Mouse (Mus musculus) midbrain, postnatal 0 days (tissue): ENCODE results near the gene Hapln2. TPM values are rescaled to one million over a fixed set of nuclear protein-coding genes. Genes with fewer than 3 reads are reported as not detected.

Source experiments
- ATAC-seq: fragments of 200-750 bp; cut with Nextera tagmentation; 2 replicates; pipeline ENCODE4 v1.8.0; 2017; ENCODE audit warnings: moderate number of reproducible peaks, mild to moderate bottlenecking, moderate TSS enrichment, moderate library complexity; ENCODE audit not compliant: low FRiP score
- DNase-seq: peaks from one replicate; pipeline ENCODE4 v3.0.0-alpha.2; 2015; ENCODE audit warnings: low spot score
- H3K27ac ChIP-seq: fragments of 300-500 bp; sonication (generic); 2 replicates; pipeline ENCODE4 v1.5.1; 2014; ENCODE audit warnings: low read depth, mild to moderate bottlenecking, low read length, mixed read lengths
- H3K27me3 ChIP-seq: fragments of 300-500 bp; sonication (generic); 2 replicates; pipeline ENCODE4 v1.6.1; 2014; ENCODE audit warnings: low read length, control low read depth, mixed read lengths; ENCODE audit not compliant: insufficient read depth
- H3K36me3 ChIP-seq: fragments of 300-500 bp; sonication (generic); 2 replicates; pipeline ENCODE4 v1.6.1; 2014; ENCODE audit warnings: low read length, control low read depth, mixed read lengths; ENCODE audit not compliant: insufficient read depth
- H3K4me1 ChIP-seq: fragments of 300-500 bp; sonication (generic); 2 replicates; pipeline ENCODE4 v1.6.1; 2014; ENCODE audit warnings: mild to moderate bottlenecking, control low read depth, antibody characterized with exemption, low read length, mixed read lengths; ENCODE audit not compliant: insufficient read depth
- H3K4me2 ChIP-seq: fragments of 300-500 bp; sonication (generic); 2 replicates; pipeline ENCODE4 v1.6.1; 2014; ENCODE audit warnings: low read depth, mild to moderate bottlenecking, low read length, mixed read lengths; ENCODE audit not compliant: poor library complexity, severe bottlenecking
- H3K4me3 ChIP-seq: fragments of 300-500 bp; sonication (generic); 2 replicates; pipeline ENCODE4 v1.5.1; 2014; ENCODE audit warnings: low read depth, mild to moderate bottlenecking, low read length, moderate library complexity
- H3K9ac ChIP-seq: fragments of 300-500 bp; sonication (generic); replicated peaks from 2 replicates; pipeline ENCODE4 v1.6.1; 2014; ENCODE audit warnings: mild to moderate bottlenecking, low read length, moderate library complexity, mixed read lengths; ENCODE audit not compliant: poor library complexity, severe bottlenecking
- H3K9me3 ChIP-seq: fragments of 300-500 bp; sonication (generic); 2 replicates; pipeline ENCODE4 v1.6.1; 2016; ENCODE audit warnings: low read length, control low read depth
- CTCF ChIP-seq: IDR thresholded peaks from 2 replicates; pipeline ENCODE4 v1.5.1; 2016; ENCODE audit warnings: antibody characterized with exemption, mild to moderate bottlenecking
- WGBS: fragments of 180-500 bp; shearing (Covaris S2); extraction: QIAGEN DNeasy Blood & Tissue Kit; methylation state at CpG from one replicate; pipeline ENCODE4 v1.1.7; 2014; 5-methylcytosine and 5-hydroxymethylcytosine counted together
- polyA plus RNA-seq: library from polyadenylated mRNA; unstranded; fragments of >200 nt; fragmentation: Nextera tagmentation; extraction: Ambion mirVana; gene quantifications from 2 replicates; pipeline ENCODE4 v1.2.1, GENCODE M21; 2015
- total RNA-seq: library from RNA; depleted of rRNA; stranded (reverse); fragments of >200 nt; gene quantifications from 2 replicates; pipeline ENCODE4 v1.2.3, GENCODE M21; 2014

The Hapln2 gene
- total and polyA plus RNA-seq, 2 experiments from 2014 or later: 0.85 to 3.0 TPM

GRCm38 (mm10) chr3:87980085-87980484, 47.3 kb downstream of the Hapln2 start:
- no peaks in the 10 kb centered on the region for H3K27me3 ChIP-seq
- H3K36me3 ChIP-seq: peaks cover 4% of the 10 kb centered on the region; the same call in 1 of the 2 replicates
- DNase-seq (no peak), ATAC-seq (no peak)
- no peak overlapping the region for H3K27ac ChIP-seq
- no peaks in the 10 kb centered on the region for H3K9me3 ChIP-seq
- H3K4me2 ChIP-seq: no peak overlapping the region
- no peak overlapping the region for H3K9ac ChIP-seq
- no peak for TF ChIP-seq CTCF
- H3K4me1 ChIP-seq: peaks cover 11% of the 10 kb centered on the region; the same call in 1 of the 2 replicates
- H3K4me3 ChIP-seq: no peak overlapping the region
- 74% methylated on average over 3 of the region's 3 CpGs for WGBS

DNA sequence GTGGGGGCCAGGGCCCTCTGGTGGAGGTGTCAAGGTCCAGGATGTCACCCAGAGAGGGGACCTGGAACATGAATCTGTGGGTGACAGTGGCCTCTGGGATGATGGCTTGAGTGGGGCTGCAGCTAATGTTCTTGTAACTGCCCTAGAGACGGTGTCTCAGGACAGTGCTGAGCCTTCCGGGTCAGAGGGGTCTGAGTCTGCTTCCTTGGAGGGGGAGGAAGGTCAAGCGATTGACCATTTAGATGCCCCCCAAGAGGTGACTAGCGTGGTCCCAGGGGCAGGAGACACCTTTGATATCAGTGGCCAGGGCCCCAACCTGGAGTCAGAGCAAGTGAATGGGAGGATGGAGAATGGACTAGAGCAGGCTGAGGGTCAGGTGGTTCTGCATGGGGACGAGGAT, 47.9 kb downstream of the Hapln2 start:
- 88% methylated on average over 5 of the region's 5 CpGs for WGBS
- 0 out of 2 replicates have a peak, but pooled peaks have one; percentile 6 for ATAC-seq

DNA sequence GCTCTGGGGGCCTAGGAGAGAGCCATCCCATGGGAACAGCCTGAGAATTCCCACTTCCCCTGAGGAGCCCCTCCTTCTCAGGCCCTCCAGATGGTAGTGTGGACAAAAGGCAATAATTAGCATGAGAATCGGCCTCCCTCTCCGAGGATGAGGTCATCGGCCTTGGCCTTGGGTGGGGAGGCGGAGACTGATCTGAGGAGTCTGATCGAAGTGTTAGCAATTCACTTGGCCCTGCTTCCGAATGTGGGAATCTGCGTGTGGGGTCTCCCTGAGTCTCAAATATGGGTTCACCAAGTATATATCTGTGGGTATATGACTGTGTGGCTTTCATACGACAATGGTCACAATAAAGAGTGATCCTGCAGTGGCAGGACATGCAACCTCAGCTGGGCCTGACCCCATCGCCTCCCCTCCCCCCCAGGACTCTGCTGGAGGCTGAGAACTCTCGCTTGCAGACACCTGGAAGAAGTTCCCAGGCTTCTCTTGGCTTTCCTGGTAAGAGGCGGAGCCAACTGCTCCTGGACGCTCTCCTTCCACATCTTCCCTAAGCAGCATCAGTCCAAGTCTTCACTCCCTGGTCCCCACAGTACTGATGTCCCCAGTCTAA, 52.9 kb downstream of the Hapln2 start:
- DNase-seq (peak; percentile 72), ATAC-seq (peak; percentile 45; the same call in 1 of the 2 replicates)
- Histone ChIP-seq H3K36me3 (peaks cover 4% of the 10 kb centered on the region; the same call in 1 of the 2 replicates), H3K27me3 (0 out of 2 replicates have a peak, but pooled peaks cover 11% of the 10 kb centered on the region), H3K4me3 (no peak overlapping the region), H3K27ac (no peak overlapping the region), H3K9ac (no peak overlapping the region), H3K9me3 (no peaks in the 10 kb centered on the region), H3K4me2 (peak overlapping the region; percentile 92), H3K4me1 (0 out of 2 replicates have a peak, but pooled peaks cover 3% of the 10 kb centered on the region)
- WGBS: 16% methylated on average over 12 of the region's 12 CpGs
- TF ChIP-seq CTCF: no peak

More for the DNA sequence above, 47.9 kb downstream of the Hapln2 start:
- Histone ChIP-seq H3K4me1 (peaks cover 14% of the 10 kb centered on the region; the same call in 1 of the 2 replicates), H3K4me3 (no peak overlapping the region), H3K9me3 (no peaks in the 10 kb centered on the region), H3K9ac (no peak overlapping the region), H3K36me3 (peaks cover 4% of the 10 kb centered on the region; the same call in 1 of the 2 replicates), H3K4me2 (no peak overlapping the region), H3K27ac (no peak overlapping the region), H3K27me3 (no peaks in the 10 kb centered on the region)
- no peak for TF ChIP-seq CTCF
- DNase-seq: no peak

GRCm38 (mm10) chr3:87973593-87974380, 53.6 kb downstream of the Hapln2 start:
- no peak for TF ChIP-seq CTCF
- 24% methylated on average over 14 of the region's 14 CpGs for WGBS
- ATAC-seq (no peak), DNase-seq (no peak)
- H3K4me2 ChIP-seq: peak overlapping the region; percentile 92
- H3K9me3 ChIP-seq: no peaks in the 10 kb centered on the region
- H3K4me3 ChIP-seq: peak overlapping the region; percentile 48; the same call in 1 of the 2 replicates
- H3K4me1 ChIP-seq: 0 out of 2 replicates have a peak, but pooled peaks cover 3% of the 10 kb centered on the region
- H3K36me3 ChIP-seq: peaks cover 4% of the 10 kb centered on the region; the same call in 1 of the 2 replicates
- H3K27ac ChIP-seq: peak overlapping the region; percentile 32; the same call in 1 of the 2 replicates
- H3K27me3 ChIP-seq: 0 out of 2 replicates have a peak, but pooled peaks cover 11% of the 10 kb centered on the region
- H3K9ac ChIP-seq: no peak overlapping the region

DNA sequence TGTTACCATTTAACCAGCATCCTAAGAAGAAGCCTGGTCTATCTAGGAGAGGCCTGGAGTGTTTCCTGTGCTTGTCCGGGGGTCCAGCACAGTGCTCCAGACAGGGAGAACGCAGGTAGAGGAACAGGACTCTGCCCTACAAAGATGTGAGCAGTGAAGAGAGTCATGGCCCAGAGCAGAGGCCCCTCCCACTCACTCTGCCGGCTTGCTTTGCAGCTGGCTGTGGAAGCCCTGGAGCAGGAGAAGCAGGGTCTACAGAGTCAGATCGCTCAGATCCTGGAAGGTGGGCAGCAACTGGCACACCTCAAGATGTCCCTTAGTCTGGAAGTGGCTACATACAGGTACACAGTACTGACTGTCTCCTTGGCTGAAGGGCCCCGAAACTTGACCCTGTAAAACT, 54.6 kb downstream of the Hapln2 start:
- WGBS: 23% methylated on average over 5 of the region's 5 CpGs
- H3K4me2 ChIP-seq: peak overlapping the region; percentile 92
- H3K4me3 ChIP-seq: peak overlapping the region; percentile 48
- DNase-seq: no peak
- peaks cover 4% of the 10 kb centered on the region; the same call in 1 of the 2 replicates for H3K36me3 ChIP-seq
- H3K9ac ChIP-seq: no peak overlapping the region; the same call in 1 of the 2 replicates
- H3K9me3 ChIP-seq: no peaks in the 10 kb centered on the region
- ATAC-seq: no peak
- 0 out of 2 replicates have a peak, but pooled peaks cover 3% of the 10 kb centered on the region for H3K4me1 ChIP-seq
- TF ChIP-seq CTCF: no peak
- 0 out of 2 replicates have a peak, but pooled peaks cover 11% of the 10 kb centered on the region for H3K27me3 ChIP-seq
- no peak overlapping the region for H3K27ac ChIP-seq
